Mouse (Mus musculus) T-helper 17 cell (primary cell): Measurements from ENCODE around the gene Olfr1042.
"Not testable (repeated sequence)": the region's sequence is repeated elsewhere in the genome, so short reads cannot be mapped to it uniquely, and the experiment has no call there.

Source experiments
- in situ Hi-C, 2 experiments: fragments of 300-600 bp; cut with MboI, MseI; formaldehyde crosslinking; loops; 1 replicate in 1 of 2; 2 replicates in 1 of 2; pipeline ENCODE4 v1.15.1; 2025; ENCODE audit warnings: high pct_unique_total_duplicates in 2 of 2

Olfr1042 gene

DNA sequence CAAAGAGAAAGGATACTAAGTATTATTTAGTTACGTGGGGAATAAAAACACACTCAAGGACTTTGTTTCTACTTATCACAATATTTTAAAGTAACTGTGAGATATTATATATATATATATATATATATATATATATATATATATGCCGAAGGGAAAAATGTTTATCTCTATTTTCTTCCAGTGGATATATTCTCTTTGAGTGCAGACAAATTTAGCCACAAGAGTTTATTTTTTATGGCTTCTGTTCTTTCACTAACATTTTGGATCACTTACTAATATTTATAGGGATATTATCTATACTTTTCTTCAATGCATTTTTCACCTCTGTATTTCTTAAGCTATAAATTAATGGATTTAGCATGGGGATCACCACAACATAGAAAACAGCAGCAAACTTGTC is at the start of gene Olfr1042:
TSS of gene Olfr1042 (minus strand) at position 101 of the 400 bp plus-strand sequence.
- in situ Hi-C loops: no loop called here

GRCm38 (mm10) chr2:86202909-86203308 is 41.3 kb upstream of the Olfr1042 start, which contains the start of gene Olfr1045:
Gene Olfr1045, minus strand, starts transcription at chr2:86203009.
- in situ Hi-C loops: no loop called here

- in situ Hi-C loops: no loop called here
Measured at GRCm38 (mm10) chr2:86195863-86196262, 34.2 kb upstream of the Olfr1042 start.

DNA sequence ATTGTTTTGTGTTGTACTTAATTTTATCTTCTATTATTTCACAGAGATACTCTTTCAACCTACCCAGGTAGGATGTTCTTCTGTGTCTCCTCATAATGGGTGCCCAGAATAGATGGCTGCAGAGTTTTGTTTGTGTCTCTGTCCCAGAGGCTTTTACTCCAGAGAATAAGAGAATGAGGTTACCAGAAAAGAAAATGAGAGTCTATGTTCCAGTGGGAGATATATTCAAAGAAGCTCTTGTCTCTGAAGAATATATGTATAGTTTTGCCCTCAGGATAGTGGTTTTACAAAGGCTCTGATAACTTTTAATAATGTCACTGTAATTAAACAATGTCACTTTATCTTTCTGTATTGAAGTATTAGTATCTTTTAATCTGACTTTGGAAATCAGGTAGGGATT is 23.9 kb upstream of the Olfr1042 start, which contains the start of gene Olfr52:
TSS of gene Olfr52 (minus strand) at position 101 of the 400 bp plus-strand sequence.
- in situ Hi-C loops: no loop called here

DNA sequence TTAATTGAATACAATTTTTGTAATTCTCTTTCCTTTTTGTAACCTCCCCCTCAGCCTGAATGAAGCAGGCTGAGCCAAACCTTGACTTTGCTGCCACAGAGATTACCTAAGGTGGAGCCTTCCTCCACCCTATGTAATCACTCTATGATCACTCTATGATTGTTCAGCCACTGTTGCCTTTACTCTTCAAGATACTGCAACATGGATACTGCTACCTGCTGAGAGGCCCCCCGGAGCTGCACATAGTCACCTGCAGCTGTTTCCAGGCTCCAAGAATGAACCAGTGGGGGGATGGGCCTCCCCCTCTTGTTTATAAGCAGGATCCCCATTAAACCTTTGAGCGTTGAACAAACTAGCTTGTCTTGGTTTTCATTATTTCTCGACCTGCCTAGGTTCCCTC is 18.3 kb upstream of the Olfr1042 start:
- in situ Hi-C loops: no loop called here

- in situ Hi-C loops: no loop called here
Measured at GRCm38 (mm10) chr2:86177720-86178119, 16.1 kb upstream of the Olfr1042 start, which contains the start of gene Olfr1044. Gene Olfr1044, minus strand, starts transcription at chr2:86177820.

DNA sequence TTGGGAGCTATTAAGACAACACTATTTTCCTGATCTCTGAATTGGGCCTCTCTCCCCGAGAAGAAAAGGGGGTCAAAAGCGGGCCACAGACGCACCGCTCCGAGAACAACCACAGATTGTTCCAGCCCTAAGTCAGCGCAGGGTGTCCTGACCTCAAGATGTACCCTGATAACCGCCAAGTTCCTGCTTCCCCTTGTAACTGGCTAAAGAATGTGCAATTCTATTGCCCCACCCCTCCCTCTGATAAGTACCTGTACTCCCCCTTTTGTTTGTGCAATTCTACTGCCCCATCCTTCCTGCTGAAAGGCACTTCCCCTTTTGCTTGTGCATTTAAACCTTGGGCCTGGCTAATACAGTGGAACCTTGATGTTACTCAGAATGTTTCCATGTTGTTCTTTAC is 13.8 kb upstream of the Olfr1042 start:
- in situ Hi-C loops: not testable (repeated sequence)

- in situ Hi-C loops: no loop called here
Measured at GRCm38 (mm10) chr2:86167422-86167821, 5.8 kb upstream of the Olfr1042 start, which contains the start of gene Olfr1043. Gene Olfr1043, minus strand, starts transcription at chr2:86167522.

GRCm38 (mm10) chr2:86146632-86147031 is 15.0 kb downstream of the Olfr1042 start, which contains the start of gene Olfr1040:
Gene Olfr1040, minus strand, starts transcription at chr2:86146732.
- in situ Hi-C loops: no loop called here

- in situ Hi-C loops: no loop called here
Measured at GRCm38 (mm10) chr2:86135828-86136227, 25.8 kb downstream of the Olfr1042 start, which contains the start of gene Olfr1039. Gene Olfr1039, minus strand, starts transcription at chr2:86135928.
